Mouse (Mus musculus) liver, embryonic 14.5 days (tissue): ENCODE data around the gene Cnbd2.

ENCODE experiments used
- CTCF ChIP-seq: IDR thresholded peaks from 2 replicates; pipeline ENCODE4 v1.5.1; 2016; ENCODE audit warnings: antibody characterized with exemption, low read depth, control low read depth
- EP300 ChIP-seq: IDR thresholded peaks from 2 replicates; pipeline ENCODE4 v1.6.1; 2016; ENCODE audit warnings: antibody characterized with exemption, low read depth

DNA sequence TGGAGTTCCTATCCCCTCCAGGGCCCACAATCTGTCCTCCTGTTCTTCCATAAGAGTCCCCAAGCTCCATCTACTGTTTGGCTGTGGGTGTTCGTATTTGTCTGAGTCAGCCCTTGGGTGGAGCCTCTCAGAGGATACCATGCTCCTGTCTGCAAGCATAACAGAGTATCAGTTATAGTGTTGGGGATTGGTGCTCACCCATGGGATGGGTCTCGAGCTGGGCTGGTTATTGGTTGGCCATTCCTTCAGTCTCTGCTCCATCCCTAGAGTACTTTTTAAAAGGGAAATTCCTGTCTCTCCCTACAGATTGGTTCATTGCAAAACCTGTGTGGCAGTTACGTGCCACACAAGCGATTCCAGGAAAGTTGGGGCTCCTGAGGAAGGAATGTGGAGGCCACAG lies 36.7 kb downstream of the Cnbd2 start:
- TF ChIP-seq CTCF, result no peak
- no peak for TF ChIP-seq EP300
